Comparison of ENCODE assay signal across 10 mouse cellular contexts in genomic region chr11:36153011-36153410, GRCm38 (mm10).
DNase-seq lines count a peak whose midpoint lies in the region; ATAC-seq lines count a peak whose summit lies in the region.
"Had no signal": no experiment of that assay in that cellular context is flagged by ENCODE, and none has a peak within 500 bp of the region (broad histone marks: within the 10 kb centered on the region; RNA-seq: fewer than 3 reads in every experiment).

No protein-coding gene starts in this region.

- no peak overlapping the region for H3K9ac ChIP-seq in heart, embryonic 16.5 days (ENCODE audit: low read length)
- H3K9ac ChIP-seq in midbrain, embryonic 11.5 days (ENCODE audit: low read length): no peak overlapping the region
- H3K9ac ChIP-seq in forebrain, embryonic 16.5 days (replicated peaks; ENCODE audit: low read depth, low read length): no peak overlapping the region
- no peak overlapping the region for H3K9ac ChIP-seq in stomach, embryonic 15.5 days
- H3K9ac ChIP-seq: liver, embryonic 13.5 days had no signal

- ATAC-seq in heart, embryonic 16.5 days (replicated peaks; ENCODE audit: extremely low read depth, insufficient read depth, low FRiP score): no peak
- peak; percentile 47 for ATAC-seq in midbrain, embryonic 11.5 days (ENCODE audit: low FRiP score)
- ATAC-seq in forebrain, embryonic 16.5 days: peak; percentile 23; the same call in 1 of the 2 replicates
- ATAC-seq in stomach, embryonic 15.5 days (ENCODE audit: insufficient read depth, low FRiP score, low read depth): no peak; the same call in 1 of the 2 replicates

- no peak overlapping the region for H3K4me3 ChIP-seq in heart, embryonic 16.5 days (ENCODE audit: low read length)
- H3K4me3 ChIP-seq in midbrain, embryonic 11.5 days (ENCODE audit: low read depth, low read length): no peak overlapping the region
- no peak overlapping the region for H3K4me3 ChIP-seq in midbrain, embryonic 10.5 days
- no peak overlapping the region for H3K4me3 ChIP-seq in forebrain, embryonic 16.5 days (replicated peaks; ENCODE audit: low read length)
- no peak overlapping the region for H3K4me3 ChIP-seq in stomach, embryonic 15.5 days (replicated peaks)
- H3K4me3 ChIP-seq: liver, embryonic 13.5 days had no signal

- H3K36me3 ChIP-seq in heart, embryonic 16.5 days (ENCODE audit: control insufficient read depth, insufficient read depth): no peaks in the 10 kb centered on the region
- H3K36me3 ChIP-seq in midbrain, embryonic 11.5 days (ENCODE audit: control insufficient read depth, insufficient read depth, low read length): no peaks in the 10 kb centered on the region
- no peaks in the 10 kb centered on the region for H3K36me3 ChIP-seq in midbrain, embryonic 10.5 days
- no peaks in the 10 kb centered on the region for H3K36me3 ChIP-seq in forebrain, embryonic 16.5 days (ENCODE audit: control insufficient read depth, insufficient read depth)
- H3K36me3 ChIP-seq in stomach, embryonic 15.5 days: no peaks in the 10 kb centered on the region
- H3K36me3 ChIP-seq: liver, embryonic 13.5 days had no signal

- intact Hi-C loops in heart, postnatal 36 days (cut with DNase I): no loop called here

- no peak for DNase-seq in heart, postnatal 36 days
- no peak for DNase-seq in midbrain, embryonic 11.5 days (ENCODE audit: low spot score, missing footprints)
- DNase-seq in midbrain, embryonic 10.5 days (ENCODE audit: low spot score): no peak
- no peak for DNase-seq in adrenal gland, postnatal 25 days
- no peak for DNase-seq in natural killer cell, adult 2 months (ENCODE audit: low spot score in 2 of 2)
- DNase-seq: kidney, adult 8-10 months had no signal

- no peaks in the 10 kb centered on the region for H3K27me3 ChIP-seq in heart, embryonic 16.5 days (ENCODE audit: control insufficient read depth, insufficient read depth, low read length)
- no peaks in the 10 kb centered on the region for H3K27me3 ChIP-seq in midbrain, embryonic 11.5 days (ENCODE audit: control insufficient read depth, insufficient read depth, low read length)
- H3K27me3 ChIP-seq in midbrain, embryonic 10.5 days (ENCODE audit: low read depth, poor library complexity, severe bottlenecking): 0 out of 2 replicates have a peak, but pooled peaks cover 4% of the 10 kb centered on the region
- no peaks in the 10 kb centered on the region for H3K27me3 ChIP-seq in forebrain, embryonic 16.5 days (replicated peaks; ENCODE audit: control insufficient read depth, insufficient read depth, low read length)
- no peaks in the 10 kb centered on the region for H3K27me3 ChIP-seq in stomach, embryonic 15.5 days (replicated peaks)
- H3K27me3 ChIP-seq: liver, embryonic 13.5 days had no signal

- H3K4me2 ChIP-seq in heart, embryonic 16.5 days (ENCODE audit: low read depth, low read length): peak overlapping the region; percentile 36; the same call in 1 of the 2 replicates
- no peak overlapping the region for H3K4me2 ChIP-seq in midbrain, embryonic 11.5 days
- peak overlapping the region; percentile 24 for H3K4me2 ChIP-seq in forebrain, embryonic 16.5 days (ENCODE audit: low read length)
- H3K4me2 ChIP-seq in stomach, embryonic 15.5 days: peak overlapping the region; percentile 30; the same call in 1 of the 2 replicates

- 17% methylated on average over 9 of the region's 9 CpGs for WGBS in heart, embryonic 16.5 days
- 15% methylated on average over 9 of the region's 9 CpGs for WGBS in midbrain, embryonic 11.5 days
- 17% methylated on average over 9 of the region's 9 CpGs for WGBS in midbrain, embryonic 10.5 days
- WGBS in forebrain, embryonic 16.5 days: 18% methylated on average over 9 of the region's 9 CpGs
- 16% methylated on average over 9 of the region's 9 CpGs for WGBS in stomach, embryonic 15.5 days

- H3K9me3 ChIP-seq in heart, embryonic 16.5 days (replicated peaks; ENCODE audit: control insufficient read depth, low read length): no peaks in the 10 kb centered on the region
- no peaks in the 10 kb centered on the region for H3K9me3 ChIP-seq in midbrain, embryonic 11.5 days (ENCODE audit: control insufficient read depth, low read length)
- H3K9me3 ChIP-seq in midbrain, embryonic 10.5 days (replicated peaks): no peaks in the 10 kb centered on the region
- H3K9me3 ChIP-seq in forebrain, embryonic 16.5 days (ENCODE audit: control insufficient read depth, low read length): no peaks in the 10 kb centered on the region
- H3K9me3 ChIP-seq in stomach, embryonic 15.5 days: no peaks in the 10 kb centered on the region
- H3K9me3 ChIP-seq: liver, embryonic 13.5 days had no signal

- H3K27ac ChIP-seq in heart, embryonic 16.5 days (ENCODE audit: low read length): no peak overlapping the region
- H3K27ac ChIP-seq in midbrain, embryonic 11.5 days (ENCODE audit: low read depth, low read length): no peak overlapping the region
- no peak overlapping the region for H3K27ac ChIP-seq in midbrain, embryonic 10.5 days (replicated peaks)
- H3K27ac ChIP-seq in forebrain, embryonic 16.5 days (ENCODE audit: low read length): no peak overlapping the region
- no peak overlapping the region for H3K27ac ChIP-seq in stomach, embryonic 15.5 days
- H3K27ac ChIP-seq: liver, embryonic 13.5 days had no signal

- H3K4me1 ChIP-seq in heart, embryonic 16.5 days (ENCODE audit: control insufficient read depth, insufficient read depth, low read length): peaks cover 10% of the 10 kb centered on the region
- H3K4me1 ChIP-seq in midbrain, embryonic 11.5 days (ENCODE audit: control insufficient read depth, insufficient read depth, low read length): peaks cover 7% of the 10 kb centered on the region
- H3K4me1 ChIP-seq in midbrain, embryonic 10.5 days: peaks cover 18% of the 10 kb centered on the region
- H3K4me1 ChIP-seq in forebrain, embryonic 16.5 days (replicated peaks; ENCODE audit: control insufficient read depth, insufficient read depth, low read length): peaks cover 14% of the 10 kb centered on the region
- H3K4me1 ChIP-seq in stomach, embryonic 15.5 days: no peaks in the 10 kb centered on the region
- H3K4me1 ChIP-seq: liver, embryonic 13.5 days had no signal

Comparison
In these comparisons a context has a peak if more than half of its experiments do, and no peak if none do; other contexts are left out.
1. ATAC-seq: peak in midbrain, embryonic 11.5 days (single experiment) and forebrain, embryonic 16.5 days (single experiment); none in heart, embryonic 16.5 days (single experiment) and stomach, embryonic 15.5 days (single experiment).